Mouse (Mus musculus): ENCODE data around the gene Asb10.
"Not testable (repeated sequence)": the region's sequence is repeated elsewhere in the genome, so short reads cannot be mapped to it uniquely, and the experiment has no call there.

Gene Asb10

DNA sequence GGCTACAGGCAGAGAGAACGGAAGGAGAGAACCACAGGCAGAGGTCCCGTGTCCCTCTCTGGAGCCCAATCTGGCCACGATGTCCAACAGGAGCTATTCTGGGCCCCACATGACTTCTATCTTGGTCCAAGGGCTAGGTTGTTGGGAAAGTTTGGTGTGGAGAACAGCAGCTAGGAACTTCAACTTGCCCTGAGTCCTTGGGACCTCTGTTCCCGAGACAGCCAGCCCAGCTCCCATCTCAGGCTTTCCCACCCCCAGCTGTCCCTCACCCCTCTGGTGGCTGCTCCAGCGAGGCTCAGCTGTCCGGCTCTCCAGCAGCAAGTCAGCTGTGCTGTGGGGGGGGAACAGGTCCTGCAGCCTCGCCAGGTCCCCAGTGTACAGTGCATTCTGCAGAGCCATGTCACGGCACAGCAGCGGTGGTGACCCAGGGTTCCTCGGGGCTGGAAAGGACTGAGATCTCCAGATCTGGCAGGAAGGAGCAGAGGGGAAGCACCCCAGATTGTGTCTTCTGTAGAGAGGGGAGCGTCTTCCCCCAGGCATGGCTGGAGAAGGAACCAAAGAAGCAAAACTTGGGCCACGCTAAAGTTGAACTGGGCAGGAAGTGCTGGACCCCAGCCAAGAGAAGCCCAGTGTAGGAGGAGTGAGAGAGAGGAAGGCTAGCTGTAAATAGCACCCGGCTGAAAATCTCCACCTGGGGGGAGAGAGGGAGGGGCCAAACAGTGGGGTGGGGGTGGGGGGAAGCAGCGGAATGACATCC, at the start of gene Asb10:
Gene Asb10, minus strand, starts transcription at position 592 of the 757 bp plus-strand sequence.
- peak; percentile 23 for DNase-seq

DNA sequence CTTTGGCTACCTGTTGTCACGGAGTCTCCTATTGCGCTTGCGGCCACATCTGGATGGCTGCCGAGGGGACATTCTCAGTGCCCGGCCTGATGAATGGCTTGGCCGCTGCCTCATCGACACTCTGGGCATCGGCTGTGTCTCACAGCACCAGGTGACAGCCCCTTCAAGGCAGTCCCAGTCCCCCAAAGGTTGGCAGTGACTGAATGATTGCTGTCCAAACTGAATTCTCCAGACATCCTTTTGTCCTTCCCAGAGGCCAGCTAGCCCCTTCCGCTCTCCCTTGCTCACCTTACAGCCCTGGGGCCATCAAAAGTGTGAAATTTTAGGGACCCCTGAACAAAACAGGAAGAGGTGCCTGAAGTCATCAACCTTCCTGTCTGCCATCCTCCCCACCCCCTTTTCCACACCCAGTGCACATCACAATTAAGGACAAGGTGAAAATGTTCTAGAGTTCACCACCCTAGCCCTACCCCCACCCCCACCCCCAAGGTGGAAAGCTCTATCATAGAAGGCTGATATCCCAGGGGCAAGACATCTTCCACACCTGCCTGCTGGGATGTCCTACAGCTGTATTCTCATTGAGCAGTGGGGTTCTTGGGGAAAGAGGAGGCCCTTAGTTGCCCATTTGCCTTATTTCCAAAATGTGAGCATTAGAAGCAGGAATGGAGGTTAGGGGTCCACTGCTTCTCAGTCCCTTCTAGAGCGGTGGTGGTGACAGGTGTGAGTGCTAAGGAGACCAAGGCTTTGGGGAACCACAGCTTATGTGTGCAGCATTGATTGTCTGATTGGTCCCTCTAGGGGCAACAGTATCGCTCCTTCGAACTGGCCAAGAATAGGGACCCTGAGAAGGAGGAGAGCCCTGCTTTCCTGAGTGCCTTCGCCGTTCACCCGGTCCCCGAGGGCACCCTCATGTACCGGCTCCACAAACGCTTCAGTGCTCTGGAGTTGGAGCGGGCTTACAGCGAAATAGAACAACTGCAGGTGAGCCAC, 49.0 kb upstream of the Asb10 start:
- no peak for DNase-seq

DNA sequence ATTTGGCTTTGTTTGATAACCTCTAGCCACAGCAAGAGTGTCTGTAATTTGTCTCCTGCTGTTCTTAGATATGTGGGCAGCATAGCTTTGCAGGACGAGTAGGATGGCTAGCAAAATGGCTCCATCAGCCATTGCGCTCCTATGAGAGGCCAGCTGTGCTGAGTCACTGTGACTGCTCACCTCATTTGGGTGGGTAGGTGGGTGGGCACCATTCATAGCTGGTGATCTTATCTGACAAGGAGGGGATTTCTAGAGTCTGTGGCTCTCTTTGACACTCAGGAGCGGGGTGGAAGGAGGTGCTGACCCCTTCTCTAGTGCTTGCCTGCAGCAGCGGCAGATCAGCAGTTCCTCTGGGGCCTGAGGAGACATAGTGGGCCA, 46.4 kb upstream of the Asb10 start:
- no peak for DNase-seq

DNA sequence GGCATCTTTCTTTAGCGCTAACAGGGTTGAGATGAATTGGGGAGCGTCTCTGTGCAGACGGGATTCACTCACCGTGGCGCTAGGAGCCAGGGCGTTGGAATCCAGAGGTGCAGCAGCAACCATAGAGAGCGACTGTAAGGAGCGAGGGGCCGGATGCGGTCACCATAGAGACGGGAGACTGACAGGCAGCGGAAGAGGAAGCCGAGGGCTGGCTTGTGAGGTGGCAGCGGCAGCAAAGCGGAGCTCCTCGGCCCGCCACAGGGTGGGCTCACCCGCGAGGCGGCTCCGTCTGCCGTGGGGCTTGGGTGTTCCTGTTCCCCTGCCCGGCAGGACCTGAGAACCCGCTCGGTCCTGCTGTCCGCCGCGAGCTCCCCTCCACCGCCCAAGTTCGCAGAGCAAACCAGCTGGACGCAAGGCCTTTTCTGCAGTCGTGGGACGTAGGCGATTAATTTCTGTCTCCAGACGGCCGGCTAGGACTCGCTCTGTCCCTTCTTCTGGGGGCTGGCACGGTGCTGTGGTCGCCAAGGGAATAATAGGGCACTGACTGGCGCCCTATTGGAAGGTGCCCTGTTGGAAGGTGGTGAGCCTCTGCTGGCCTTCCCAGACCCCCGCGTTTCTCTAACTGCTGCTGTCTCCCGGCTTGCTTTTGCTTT, 45.9 kb upstream of the Asb10 start, which contains the start of gene Chpf2:
Gene Chpf2, plus strand, starts transcription at position 195 of the 653 bp plus-strand sequence.
- DNase-seq, result peak; percentile 74

DNA sequence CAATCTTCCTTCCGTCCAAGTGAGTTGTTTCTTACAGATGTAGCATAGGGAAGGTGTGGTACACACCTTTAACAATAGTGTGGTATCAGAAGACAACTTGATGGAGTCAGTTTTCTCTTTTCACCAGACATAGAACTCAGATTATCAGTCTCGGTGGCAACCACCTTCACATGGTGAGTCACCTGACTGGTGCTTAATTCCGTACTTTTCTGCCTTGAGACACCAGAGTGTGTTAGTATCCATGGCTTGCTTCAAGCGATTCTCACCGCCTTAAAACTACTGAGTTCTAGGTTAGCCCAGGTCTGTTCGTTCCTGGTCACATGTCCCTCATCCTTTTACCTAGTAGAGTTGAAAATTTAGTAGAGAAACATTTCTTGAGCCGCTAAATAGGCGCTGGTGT, 45.3 kb upstream of the Asb10 start:
- no peak for DNase-seq

DNA sequence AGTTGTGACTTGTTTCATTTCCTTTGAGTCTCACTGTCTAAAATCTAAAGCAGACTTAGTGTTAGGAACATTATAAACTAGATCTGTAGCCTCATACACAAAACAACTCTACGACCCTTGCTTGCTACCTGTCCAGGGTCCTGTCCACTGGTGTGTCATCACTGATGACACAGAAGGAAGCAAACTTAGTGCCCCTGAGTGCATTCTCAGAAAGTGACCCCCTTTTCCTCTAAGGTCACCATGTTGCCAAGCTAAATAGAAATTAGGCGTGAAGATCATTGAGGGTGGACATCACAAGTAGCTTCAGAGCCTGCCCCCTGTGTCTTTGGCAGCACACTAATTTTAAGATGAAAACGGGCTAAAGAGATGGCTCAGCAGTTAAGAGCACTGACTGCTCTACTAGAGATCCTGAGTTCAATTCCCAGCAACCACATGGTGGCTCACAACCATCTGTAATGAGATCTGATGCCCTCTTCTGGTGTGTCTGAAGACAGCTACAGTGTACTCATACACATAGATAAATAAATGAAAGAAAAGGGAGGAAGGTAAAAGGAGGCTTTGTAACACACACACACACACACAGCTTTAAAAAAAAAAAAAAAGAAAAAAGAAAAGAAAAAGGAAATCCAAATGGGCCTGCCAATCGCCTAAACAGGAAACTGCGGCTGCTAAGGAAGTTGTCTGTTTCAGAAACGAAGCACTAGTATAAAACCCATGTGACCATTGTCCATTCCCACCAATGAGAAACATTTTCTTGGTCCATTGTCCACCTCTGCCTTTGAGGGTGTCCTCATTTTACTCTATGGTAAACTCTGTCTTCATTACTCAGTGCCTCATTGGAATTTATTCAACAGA, 37.6 kb upstream of the Asb10 start:
- DNase-seq, result no peak

DNA sequence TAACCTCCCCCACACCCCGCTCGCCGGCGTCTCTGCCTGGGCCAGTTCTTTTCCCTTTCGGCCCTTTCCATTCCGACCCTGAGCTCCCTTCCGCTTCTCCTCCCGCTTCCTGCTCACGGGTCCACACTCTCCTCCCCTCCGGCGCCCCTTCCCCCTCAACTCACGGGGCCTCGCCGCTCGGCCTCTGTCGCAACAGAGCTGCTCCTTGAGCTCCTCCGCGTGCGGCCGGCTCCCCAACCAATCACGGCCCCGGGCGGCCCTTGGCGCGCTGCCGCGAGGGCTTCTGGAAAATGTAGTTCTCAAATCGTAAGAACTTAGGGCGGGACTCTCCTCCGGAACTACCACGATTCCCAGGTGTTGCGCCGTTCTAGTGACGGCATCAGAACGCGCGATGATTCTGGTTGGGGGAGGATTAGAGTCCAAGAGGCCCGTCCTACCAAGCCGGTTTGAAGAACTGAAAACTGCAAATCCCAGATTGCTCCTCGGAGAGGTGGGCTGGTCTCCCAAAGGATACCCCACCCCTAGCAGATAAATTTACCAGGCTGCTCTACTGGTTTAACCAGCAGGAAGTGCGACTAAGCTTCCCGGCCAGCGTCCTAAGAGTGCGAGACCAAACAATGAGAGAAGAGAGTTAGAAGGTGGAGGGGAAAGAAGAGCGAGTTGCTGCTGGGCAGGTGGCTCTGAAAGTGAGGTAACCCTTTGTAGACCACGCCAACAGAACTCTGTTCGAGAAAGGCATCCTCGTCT, 36.6 kb upstream of the Asb10 start, which contains the start of gene Abcf2:
Gene Abcf2, minus strand, starts transcription at position 285 of the 747 bp plus-strand sequence.
- peak; percentile 100 for DNase-seq

DNA sequence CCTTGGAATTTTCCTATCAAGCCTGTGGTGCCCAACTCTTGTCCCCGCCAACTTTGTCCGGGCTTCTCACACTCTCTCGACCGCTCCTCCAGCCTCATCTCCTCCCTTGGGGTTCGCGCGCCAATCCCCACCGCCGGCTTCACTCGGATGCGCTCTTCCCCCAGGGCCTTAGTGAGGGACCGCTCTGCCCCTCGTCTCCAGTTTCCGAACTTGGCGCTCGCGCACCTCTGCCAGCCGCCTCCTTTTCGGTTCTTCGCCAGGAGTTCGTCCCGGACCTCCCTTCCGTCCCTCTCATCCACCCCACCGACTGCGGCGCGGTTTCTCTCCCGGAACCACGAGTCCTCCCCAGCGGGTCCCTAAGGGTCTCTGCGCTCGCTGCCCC, 36.0 kb upstream of the Asb10 start:
- DNase-seq, result no peak

DNA sequence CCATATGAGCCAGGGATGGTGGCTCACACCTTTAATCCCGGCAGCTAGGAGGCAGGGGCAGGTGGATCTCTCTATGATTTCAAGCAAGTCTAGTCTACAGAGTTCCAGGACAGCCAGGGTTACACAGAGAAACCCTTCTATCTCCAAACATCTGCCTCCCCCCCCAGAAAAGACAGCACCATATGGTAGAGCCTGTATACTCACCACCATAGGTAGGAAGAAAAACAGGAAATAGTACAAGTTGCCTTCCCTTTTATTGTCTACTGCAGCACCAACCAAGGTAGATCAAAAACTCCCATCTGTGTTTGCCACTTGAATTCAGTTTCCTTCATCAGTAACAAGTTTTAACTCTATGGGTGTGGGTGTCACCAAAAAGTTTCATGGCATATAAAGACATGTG, 35.2 kb upstream of the Asb10 start:
- no peak for DNase-seq

DNA sequence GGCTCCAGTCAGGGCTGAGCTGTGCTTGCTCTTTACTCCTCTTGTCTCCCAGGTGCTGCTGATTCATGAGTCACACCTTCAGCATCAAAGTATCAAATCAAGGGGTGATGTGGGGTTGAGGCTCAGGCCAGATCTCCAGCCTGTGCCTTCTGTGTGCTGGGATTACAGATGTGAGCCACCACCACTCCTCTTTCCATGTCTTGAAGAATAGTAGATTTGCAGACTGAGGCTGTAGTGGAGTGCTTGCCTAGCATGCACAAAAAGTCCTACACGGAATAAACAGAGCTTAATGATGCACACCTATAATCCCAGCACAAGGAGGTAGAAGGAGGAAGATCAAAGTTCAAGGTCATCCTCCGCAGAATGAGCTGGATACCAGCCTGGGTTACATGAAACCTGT, 15.9 kb upstream of the Asb10 start, which contains the start of gene 4931409K22Rik:
Gene 4931409K22Rik, minus strand, starts transcription at position 101 of the 400 bp plus-strand sequence.
- DNase-seq, result no peak

DNA sequence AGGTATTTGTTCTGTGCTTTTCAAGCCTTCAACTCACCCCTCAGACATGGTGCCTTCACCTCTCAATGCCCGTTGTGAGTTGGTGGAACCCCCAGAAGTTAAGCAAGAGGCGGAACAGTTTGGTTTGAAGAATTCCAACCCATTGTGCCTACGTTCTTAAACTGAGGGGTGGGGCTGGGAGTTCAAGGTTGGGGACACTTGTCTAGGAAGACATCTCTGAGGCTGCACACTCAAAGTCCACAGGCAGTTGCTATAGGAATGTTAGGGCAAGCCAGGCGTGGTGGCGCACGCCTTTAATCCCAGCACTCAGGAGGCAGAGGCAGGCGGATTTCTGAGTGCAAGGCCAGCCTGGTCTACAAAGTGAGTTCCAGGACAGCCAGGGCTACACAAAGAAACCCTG, 14.6 kb upstream of the Asb10 start:
- DNase-seq, result not testable (repeated sequence)

DNA sequence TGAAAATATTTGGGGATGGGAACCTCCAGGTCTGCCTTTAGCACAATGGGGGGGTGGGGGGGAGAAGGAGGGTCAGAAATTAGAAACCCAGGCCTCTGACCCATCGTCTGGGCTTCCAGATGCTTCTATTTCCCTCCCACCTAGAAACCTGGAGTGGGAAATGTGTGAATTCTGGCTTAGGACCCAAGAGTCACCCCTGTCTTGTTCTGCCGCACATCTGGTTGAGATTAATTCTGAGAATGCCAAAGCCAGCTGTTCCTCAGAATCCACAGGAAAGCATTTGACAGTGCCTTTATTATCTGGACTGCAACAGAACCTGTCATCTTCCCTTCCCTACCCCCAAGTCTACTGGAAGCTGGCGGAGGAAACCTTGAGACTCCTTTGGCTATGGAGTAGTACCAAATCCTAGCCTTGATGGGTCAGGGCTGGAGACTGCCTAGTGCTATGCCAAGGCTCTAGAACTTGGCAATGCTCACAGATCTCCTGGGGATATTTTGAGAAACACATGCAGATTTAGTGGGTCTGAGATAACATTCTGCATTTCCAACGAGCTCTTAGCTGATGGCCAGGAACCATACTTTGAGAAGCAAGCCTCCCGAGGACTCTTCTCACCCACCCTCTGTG, 13.0 kb upstream of the Asb10 start:
- no peak for DNase-seq

DNA sequence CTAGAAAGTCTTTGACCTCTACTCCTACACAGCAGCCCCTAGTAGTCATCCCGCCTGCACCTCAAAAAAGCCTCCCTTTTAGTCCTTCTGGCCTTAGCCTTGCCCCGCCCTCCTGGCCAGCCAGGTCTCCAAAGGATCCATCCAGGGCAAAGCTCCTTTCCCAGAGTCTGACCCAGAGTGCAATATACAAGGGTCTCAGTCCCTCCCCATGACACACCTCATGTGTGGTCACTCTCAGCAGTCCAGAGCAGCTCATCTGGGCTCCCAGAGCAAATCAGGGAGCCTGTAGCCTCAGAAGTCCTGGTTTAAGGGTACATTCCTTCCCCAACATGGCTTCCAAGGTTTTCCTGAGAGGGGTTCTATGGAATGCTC, 10.5 kb upstream of the Asb10 start:
- no peak for DNase-seq

DNA sequence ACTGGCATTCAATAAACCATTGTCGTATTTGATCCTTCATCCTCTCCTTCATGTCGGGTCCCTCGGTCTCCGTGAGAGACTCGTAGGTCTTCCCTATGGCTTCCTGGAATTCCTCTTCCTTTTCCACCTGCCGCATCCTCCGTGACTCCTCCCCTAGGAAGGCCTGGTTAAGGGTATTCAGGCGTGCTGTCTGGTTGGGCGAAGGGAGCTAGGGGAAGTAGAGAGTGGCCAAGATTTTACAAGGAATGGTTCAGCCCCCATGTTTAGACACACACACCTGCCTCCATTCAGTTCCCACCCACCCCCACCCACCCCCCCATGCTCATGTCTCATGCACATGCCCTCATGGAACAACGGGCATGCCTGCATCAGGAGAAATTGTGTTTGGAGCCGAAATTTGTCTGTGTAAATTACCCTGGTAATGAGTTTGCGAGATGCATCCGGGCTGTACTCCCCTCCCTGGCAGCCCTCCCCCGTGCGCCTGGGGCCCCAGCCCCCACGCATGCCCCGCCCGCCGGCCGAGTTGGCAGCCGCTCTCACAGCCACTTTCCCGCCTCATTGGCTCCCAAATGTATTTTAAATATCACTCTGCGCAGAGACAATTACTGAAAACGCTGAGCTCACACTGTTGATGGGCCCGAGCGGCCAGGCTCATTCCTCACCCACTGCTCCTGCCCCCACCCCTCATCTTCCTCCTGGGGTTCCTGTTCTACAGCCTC, 10.0 kb upstream of the Asb10 start:
- peak; percentile 7 for DNase-seq

DNA sequence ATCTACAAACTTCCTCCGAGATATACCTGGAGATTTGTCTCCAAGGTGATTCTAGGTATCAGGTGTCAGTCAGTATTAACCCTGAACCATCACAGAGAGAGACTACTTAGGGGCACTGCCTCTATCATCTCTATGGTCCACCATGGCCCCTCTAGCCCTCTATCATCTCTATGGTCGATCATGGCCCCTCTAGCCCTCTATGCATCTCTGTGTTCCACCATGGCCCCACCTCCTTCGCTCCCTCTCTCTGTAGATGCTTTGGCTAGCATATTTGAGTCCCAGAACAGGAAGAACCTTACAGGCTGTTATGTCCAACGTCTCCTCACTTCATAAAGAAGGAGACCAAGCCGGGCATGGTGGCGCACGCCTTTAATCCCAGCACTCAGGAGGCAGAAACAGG, 1.9 kb upstream of the Asb10 start:
- no peak for DNase-seq

DNA sequence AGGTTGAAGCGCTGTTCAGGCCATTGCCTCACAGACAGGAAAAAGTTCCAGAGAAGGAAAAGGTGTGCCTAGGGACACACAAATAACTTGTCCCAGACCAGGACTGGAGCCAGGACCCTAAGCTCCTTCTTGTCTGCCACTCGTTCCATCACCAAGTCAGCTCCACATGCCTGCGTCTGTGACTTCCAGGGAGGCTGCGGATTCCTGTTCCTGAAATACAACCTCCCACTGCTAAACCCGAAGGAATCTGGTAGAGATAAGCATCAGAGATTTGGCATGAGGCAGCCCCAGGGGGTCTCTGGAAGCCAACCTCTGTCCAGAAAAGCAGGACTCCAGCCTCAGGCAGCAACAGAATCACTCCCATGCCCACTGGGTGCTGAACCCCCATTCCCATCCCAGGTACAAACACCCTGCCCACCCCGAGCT, 379 bp upstream of the Asb10 start:
- DNase-seq, result no peak

DNA sequence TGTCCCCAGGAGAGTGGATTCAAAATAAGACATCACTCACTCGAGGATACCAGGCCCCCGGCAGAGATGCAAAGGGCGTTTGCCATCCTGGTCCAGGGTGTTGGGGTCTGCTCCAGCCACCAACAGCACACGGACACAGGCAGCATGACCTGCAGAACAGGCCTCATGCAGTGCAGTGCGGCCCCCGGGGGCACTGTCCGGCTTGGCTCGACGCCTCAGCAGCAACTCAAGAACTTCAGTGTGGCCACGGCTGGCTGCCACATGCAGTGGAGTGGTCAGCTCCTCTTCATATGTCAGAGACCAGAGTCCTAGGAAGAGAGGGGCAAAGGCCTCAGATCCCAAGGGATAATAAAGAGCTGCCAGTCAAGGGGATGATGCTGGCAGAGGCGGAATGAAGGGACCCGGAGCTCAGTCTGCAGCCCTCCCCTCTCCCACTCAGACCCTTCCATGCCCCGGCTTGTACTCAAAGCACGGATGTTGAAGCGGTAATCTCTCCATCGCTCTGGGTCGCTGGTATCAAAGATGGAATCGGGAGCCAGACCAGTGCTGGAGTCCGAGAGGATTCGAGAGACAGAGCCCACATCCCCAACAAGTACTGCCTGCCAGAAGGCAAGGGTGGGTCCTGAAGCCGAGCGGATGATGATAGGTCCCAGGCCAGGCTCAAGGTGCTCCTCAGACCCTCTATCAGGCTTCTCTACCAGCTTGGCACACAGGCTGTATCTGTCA, 1.0 kb downstream of the Asb10 start:
- DNase-seq, result no peak

DNA sequence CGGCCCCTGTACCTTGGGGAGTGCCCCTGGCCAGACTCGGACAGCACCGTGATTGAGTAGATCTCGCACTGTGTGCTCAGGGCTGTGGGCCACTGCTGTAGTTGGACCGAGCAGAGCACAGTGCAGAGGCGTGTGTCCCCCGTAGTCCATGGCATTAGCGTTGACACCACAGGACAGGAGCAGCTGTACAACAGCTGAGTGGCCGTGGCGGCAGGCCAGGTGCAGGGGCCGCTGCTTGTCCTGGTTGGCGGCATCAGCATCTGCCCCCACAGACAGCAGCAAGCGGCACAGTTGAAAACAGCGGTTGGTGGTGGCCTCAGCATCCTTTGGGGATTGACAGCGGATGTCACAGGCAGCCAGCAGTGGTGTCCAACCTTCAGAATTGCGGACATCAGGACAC, 3.2 kb downstream of the Asb10 start:
- DNase-seq, result no peak

DNA sequence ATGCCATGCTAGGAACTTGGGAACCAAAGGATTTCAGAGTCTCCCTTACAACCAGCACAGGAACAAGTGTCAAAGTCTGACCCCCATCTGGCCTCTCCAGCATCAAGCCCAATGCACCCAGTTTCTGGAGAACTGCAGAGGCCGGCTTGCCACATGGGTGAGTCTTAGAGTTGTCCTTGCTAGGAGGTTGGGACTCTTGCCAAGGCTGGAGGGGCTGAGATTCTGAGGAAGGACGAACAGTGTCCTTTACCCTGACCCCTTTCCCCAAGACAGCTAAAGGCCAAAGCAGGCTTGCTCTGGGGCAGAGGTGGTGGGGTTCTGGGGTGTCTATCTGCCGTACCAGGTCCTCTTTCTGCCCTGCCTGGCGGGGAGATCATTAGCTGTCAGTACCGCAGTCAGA, 4.3 kb downstream of the Asb10 start:
- DNase-seq, result no peak

DNA sequence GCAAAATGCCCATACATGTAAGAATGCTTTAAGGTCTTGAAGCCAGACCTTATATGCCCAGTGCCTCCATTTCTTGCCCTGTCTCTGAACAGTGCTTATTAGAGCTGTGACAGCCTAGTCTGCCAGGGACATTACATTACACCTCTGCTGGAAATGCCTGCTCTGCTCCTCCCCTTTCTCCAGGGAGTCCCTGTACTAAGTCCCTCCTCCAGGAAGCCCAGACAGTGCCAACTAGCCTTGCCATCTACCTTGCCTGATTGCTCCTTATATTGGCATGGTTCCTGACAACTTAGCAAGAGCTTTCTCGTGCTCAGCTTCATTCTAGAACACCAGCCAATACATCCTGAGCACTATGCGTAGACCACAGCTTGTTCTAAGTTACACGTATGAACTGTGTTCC, 5.0 kb downstream of the Asb10 start:
- peak; percentile 26 for DNase-seq
